Mouse (Mus musculus): ENCODE results near the gene Lmo1.
"Not testable (repeated sequence)": the region's sequence is repeated elsewhere in the genome, so short reads cannot be mapped to it uniquely, and the experiment has no call there.

The Lmo1 gene

DNA sequence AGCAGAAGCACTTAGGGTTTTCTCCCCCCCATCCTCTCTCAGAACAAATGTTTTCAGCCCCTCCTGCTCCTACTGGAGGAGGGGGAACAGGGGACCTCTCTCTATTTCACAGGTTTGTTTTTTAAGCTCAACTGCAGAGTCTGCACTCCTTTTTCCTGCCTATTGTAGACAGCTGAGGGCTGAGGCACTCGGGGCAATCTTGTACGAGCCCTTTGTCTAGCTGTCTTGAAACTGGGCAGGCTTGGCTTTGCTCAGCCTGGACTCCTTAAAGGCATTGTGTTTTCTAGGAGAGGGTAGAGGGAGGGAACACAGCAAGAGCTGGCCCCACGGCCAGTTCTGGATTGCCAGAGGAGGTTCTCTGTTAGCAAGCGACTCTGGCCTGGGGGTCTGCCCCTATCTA lies 59.5 kb downstream of the Lmo1 start:
- DNase-seq (ENCODE audit: low spot score in 2 of 2): not testable (repeated sequence)

DNA sequence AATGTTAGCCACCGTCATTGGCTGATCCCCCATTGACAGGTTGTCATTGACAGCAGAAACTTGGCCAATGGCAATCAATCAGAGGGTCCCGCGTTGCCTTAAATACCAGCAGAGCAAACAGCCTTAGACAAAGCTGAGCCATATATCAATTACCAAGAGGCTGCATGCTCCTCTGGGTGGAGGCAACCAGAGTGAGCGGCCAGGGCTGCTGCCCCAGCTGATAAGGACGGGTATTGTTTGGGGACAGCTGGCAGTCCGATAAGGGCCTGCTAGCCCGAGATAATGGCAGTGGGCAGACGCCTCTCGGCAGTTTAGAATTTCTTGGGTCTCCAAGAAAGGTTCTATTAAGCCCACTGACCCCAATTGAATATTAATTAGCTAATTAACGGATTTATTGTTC lies 60.1 kb downstream of the Lmo1 start:
- no peak for DNase-seq (ENCODE audit: low spot score in 2 of 2)

DNA sequence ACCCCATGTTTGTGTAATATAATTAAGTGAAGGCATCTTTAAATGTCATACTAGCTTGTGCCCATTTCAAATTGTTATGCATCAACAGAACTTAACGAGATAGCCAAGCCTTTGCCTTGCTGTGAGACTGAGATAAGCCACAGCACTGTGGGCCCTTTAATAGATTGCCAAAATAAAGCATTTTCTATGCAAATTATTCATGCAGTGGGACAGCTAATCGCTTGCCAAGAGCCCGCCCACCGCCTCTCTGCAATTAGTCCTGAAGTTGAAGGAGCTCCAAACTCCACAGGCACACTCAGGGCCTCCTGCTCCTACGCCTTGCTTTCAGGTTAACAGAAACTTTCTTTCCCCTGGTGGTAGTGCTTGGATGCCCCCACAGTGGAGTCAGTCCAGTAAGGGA lies 64.0 kb downstream of the Lmo1 start:
- peak; percentile 22 to 36 for DNase-seq (ENCODE audit: low spot score in 2 of 2)

DNA sequence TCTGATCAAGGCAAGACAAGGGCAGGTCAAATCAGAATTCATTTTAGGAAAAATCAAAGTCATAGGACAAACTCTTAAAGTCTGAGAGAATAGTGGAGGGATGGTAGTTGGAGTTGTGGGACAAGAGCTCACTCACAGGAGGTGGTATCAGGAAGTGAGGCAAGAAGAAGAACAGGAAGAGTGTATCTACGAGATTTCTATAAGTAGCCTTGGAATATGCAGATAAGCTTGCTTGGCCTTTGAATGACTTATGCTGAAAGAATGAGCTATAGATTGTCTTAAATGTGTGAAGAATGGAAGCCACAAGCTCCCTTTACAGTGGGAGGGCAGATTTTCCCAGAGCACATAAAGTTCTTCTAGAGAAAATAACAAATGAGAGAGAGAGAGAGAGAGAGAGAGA lies 70.1 kb downstream of the Lmo1 start:
- no peak for DNase-seq (ENCODE audit: low spot score in 2 of 2)

DNA sequence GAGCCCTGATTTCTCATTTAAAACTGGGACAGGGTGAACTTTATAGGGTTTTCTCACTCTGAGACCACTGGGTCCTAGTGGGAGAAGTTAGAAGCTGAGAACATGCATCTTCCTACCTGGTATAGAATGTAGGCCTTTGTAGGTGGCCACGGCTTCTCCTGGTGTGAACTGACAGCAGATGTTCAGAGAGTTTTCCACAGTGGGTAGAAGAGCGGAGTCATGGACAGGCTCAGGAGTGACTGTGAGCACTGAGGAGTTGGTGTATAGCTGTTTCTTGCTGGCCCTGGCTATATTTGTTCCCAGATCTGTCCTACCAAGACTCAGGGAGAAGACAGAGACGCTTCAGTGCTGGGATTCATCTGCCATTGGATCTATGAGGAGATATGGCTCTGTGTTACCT lies 73.8 kb downstream of the Lmo1 start:
- DNase-seq (ENCODE audit: low spot score in 2 of 2): no peak

DNA sequence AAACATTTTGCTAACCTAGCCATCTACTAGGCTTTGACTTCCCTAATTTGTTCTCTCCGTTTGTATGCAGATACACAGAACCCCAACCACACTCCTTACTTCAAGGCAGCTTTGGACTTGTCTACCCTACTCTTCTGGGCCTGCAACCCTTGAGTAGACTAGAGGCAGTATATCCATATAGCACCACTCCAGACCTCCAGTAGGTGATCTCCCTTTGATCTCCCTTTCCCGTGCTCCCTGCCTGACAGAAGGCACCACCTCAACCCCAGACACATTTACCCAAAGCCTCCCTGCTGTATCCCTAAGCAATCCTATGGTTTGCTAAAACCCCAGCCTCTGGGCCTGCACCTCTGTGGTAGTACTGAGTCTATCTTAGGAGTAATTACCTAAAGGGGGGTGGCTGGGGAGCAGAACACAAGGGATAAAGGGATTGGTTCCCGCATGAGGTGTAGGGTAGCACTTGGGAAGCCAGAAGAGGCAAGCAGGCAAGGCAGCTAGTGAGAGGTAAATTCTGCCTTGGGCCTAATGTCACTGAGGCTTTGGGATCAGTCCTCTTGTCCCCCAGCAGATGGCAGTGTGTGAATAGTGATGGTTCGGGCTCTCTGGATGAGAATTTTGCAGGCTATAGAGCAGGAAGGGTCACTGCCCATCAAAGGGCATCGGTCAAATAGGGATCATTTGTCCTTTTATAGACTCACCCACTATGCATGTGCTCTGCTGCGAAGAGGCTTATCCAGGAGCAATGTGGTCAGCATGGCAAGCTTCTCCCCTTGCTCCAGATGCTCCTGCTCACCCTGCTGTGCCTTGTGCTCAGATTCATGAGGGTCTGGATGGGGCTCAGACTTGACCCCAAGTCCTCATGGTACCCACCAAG lies 76.6 kb downstream of the Lmo1 start:
- DNase-seq (ENCODE audit: low spot score in 2 of 2): peak in 1 of 2 experiments; percentile 41

DNA sequence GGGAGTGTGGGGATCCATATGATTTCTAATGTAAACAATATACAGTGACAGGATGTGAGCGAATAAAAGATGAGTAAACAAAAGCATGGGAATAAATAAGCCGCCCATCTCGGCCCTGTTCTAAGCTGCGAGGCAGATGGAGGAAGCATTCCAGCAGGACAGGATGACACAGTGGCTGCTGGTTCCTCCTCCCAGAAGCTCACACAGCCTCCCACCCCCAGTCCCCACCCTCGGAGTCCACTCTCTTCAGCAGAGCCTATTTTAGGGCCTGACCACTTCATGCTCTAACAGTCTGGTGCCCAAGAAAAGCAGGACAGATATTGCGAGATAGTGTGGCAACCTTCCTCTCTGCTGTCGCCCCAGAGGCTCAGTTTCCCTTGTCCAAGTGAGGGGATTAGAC lies 77.8 kb downstream of the Lmo1 start:
- DNase-seq (ENCODE audit: low spot score in 2 of 2): no peak

DNA sequence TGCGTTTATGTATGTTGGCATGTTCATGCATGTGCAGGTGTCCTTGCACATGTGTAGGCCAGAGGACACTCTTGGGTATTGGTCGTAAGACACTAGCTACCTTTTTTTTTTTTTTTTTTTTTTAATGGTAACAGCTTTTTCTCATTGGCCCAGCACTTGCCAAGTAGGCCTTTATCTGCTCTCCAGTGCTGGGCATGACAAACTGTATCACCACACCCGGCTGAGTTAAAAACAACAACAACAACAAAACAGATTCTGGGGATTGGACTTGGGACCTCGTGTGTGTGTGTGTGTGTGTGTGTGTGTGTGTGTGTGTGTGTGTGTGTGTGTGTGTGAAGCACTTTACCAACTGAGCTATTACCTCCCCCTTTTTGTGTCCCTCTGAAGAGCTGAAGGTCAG lies 78.4 kb downstream of the Lmo1 start:
- no peak for DNase-seq (ENCODE audit: low spot score in 2 of 2)

DNA sequence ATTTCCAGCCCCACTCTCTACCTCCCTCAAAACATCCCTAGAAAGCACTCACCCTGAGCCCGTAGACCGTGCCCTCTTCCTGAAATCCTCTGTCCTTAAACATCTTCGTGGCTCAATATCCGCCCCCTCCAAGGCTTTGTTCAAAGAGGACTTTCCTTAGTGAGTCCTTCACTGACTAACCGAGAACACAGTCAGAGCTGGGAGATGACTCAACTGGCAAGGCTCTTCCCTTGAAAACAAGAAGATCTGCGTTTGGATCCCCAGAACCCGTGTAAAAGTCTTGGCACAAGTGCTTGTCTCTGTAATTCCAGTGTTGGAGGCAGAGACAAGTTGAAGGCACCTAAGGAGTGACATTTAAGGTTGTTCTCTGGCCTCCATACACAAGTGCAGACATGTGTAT lies 80.7 kb downstream of the Lmo1 start:
- DNase-seq (ENCODE audit: low spot score in 2 of 2): no peak

DNA sequence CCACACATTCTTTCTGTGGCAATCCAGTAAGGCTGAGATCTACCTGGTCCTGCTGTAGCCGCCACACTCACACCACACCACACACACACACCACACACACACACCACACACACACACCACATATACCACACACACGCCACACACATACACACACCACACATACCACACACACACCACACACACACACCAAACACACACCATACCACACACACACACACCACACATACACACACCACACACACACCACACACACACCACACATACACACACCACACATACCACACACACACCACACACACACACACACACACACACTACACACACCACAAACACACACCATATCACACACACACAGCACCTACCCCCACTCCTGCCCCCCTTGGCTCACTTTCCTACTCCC lies 83.7 kb downstream of the Lmo1 start:
- not testable (repeated sequence) for DNase-seq (ENCODE audit: low spot score in 2 of 2)

All from frontal cortex, postnatal 25 days (tissue).